Mouse (Mus musculus): ENCODE results near the gene Hist2h2be.
"Not testable (repeated sequence)": the region's sequence is repeated elsewhere in the genome, so short reads cannot be mapped to it uniquely, and the experiment has no call there.

Gene Hist2h2be

DNA sequence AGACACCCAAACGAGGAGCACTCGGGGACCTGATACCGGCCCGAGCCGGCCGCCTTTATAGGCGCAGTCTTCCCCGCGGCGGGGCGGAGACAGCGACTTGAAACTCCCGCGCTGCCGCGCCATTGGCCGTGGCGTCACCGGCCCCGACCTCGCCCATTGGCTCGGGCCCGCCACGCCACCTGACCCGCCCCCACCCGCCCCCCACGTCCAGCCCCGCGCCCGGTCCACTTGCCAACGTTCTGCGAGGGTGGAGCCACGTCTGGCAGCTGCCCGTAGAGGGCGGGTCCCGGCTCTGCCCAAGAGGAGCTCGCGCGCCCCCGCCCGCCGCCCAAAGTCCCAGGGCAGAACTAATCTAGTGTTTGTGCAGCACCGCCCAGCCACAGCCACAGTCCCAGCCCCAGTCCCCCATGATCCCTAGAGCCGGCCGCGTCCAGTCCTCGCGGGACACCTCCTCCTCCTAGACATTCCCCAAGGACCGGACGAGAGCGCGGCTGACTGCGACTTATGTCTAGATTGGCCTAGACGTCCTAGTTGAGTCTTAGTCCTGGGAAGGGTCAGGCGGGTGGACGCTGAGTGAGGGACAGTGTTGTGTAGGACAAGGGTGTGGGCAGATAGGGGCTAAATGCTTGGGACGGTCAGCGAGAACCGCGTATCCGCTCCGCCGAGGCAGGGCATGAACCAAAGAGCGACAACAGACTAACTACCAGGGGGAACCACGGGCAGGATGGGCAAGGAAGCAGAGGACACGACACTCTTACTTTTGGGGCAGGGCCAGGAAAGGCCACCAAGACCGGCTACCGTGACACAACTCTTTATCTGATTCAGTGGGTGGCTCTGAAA is 18.3 kb downstream of the Hist2h2be start, which contains the start of gene Hist2h3c2:
Hist2h3c2 (minus strand) TSS at position 174 of the 840 bp plus-strand sequence.
- DNase-seq, result peak; percentile 42 to 73

- peak; percentile 94 to 97 for DNase-seq
Observed at GRCm38 (mm10) chr3:96239949-96240798, 19.3 kb downstream of the Hist2h2be start, which contains the start of gene Hist2h2aa2. Gene Hist2h2aa2 (minus strand): TSS chr3:96240276.

- DNase-seq, result no peak
Observed at GRCm38 (mm10) chr3:96240799-96241197, 19.9 kb downstream of the Hist2h2be start.

GRCm38 (mm10) chr3:96243921-96244572 is 23.1 kb downstream of the Hist2h2be start:
- DNase-seq, result no peak

GRCm38 (mm10) chr3:96245003-96245886 is 24.3 kb downstream of the Hist2h2be start, which contains the start of gene Hist2h2aa1:
Gene Hist2h2aa1 (plus strand): TSS chr3:96245497.
- peak; percentile 86 to 91 for DNase-seq

GRCm38 (mm10) chr3:96246018-96246417 is 25.1 kb downstream of the Hist2h2be start:
- DNase-seq, result not testable (repeated sequence)

- DNase-seq, result not testable (repeated sequence)
Observed at GRCm38 (mm10) chr3:96246427-96246856, 25.5 kb downstream of the Hist2h2be start, which contains the start of gene Hist2h3c1. Gene Hist2h3c1 (plus strand): TSS chr3:96246685.

- no peak for DNase-seq
Observed at GRCm38 (mm10) chr3:96247356-96248140, 26.6 kb downstream of the Hist2h2be start.

DNA sequence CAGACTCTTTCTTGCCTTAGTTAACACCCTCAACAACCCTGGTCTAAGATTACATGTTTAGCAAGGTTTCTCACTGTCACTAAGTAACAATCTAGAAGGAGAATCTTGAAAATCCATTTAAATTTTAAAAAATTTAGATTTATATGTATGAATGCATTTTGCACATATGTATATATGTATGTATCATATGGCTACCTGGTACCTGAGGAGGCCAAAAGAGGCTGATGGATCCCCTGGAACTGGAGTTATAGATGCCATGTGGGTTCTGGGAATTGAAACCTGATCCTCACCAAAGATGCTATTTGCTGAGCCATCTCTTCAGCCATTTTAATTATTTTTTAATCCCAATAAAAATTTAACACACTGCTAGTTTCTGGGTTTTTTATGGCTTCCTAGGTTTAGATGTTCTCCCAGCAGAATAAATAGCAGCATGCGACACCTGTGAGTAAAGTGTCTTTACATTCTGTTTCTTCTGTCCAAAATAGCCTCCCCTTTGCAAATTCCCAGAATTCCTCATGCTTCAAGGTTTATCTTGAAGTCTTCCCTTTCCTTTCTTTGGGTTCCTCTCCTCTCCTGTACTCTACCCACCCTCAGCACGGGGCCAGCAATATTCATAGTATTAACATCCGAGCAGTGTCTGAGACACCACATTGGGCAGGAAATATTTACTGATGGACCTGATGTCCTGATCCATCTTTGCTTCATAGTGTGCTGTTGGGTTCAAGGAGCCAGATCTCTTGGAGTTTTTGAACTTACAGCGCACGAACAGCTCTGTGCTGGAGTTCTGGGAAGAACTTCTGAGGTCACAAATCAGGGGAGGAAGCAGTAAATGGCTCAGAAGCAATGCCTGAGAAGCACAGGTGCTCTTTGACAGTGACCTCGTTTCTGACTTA is 27.5 kb downstream of the Hist2h2be start:
- no peak for DNase-seq

DNA sequence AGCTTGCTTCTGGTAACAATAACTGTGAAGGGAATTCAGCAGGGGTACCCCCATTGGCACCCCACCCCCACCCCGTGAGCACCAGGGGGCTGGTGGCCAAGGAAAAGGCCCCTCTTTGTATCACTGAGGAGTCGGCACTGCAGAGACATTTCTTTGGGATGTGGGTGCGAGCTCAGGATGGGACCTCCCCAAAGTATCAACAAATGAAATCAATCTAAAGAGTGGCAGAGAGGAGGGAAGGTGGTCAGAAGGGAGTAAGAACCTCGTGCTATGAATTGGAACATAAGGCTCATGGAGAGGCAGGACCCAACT is 28.1 kb downstream of the Hist2h2be start:
- DNase-seq, result no peak

DNA sequence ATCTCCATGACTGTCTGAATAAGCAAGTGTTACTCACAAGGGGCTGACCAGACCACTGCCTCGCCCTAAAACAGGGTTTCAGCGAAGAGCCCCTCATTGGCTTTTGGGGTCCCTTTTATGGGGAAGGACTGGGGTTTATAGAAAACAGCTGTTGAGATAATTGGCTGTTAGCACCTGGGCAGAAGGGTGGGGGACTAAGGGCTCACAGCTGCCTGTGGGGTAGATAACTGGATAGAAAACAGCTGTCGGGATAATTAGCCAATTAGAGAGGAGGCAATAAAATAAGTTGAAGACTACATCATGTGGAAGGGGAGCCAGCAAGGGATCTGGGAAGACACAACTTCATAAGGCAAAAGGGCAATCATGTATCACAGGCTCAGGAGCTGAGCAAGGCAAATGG is 30.0 kb downstream of the Hist2h2be start:
- DNase-seq, result no peak

DNA sequence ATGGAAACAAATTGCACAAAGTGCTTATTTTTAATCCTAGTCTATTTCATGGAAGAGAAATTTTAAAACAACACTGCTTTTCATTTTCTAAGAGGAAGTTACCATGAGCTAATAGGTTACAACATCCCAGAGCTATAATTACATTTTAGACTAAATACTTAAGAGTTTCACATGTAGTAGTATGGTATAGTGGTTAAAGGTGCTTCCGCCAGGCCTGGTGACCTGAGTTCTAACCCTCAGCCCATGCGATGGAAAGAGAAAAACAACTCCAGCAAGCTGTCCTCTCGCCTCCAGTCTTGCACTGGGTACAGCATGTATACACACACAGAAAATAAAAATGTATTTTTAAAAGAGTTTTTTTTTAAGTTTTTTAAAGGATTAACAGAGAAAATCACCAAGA is 30.9 kb downstream of the Hist2h2be start:
- DNase-seq, result no peak

GRCm38 (mm10) chr3:96254683-96255355 is 33.9 kb downstream of the Hist2h2be start:
- peak in 1 of 2 experiments; percentile 43 for DNase-seq

DNA sequence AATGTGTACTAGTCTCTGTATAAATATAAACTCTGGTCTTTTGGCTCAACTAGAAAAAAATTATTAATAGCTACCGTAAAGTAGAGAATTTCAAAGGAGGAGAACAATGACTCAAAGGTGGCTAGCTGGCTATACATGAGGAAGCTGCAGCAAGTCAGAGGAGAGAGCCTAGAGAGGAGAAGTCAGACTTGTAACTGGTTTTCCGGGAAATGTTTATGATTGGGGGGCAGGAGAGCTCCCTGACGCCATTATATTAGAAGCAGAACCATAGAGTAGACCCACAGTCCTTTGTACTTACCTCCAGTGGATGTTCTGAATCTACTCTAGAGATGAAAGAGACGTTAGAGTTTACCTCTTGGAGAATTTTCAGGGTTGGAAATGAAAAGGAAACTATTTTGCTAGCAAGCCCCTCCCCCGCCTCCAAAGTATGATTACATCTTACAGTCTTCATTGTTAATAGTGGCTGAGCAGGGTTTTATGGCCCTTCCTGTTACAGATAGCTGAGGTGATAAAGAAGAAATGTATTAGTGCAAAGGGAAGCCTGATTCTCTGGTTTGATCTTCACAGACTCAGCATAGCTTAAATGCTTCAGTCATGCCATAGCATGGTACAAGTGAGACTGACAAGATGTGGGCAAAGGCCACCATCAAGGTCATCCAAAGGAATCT is 35.1 kb downstream of the Hist2h2be start:
- DNase-seq, result no peak

DNA sequence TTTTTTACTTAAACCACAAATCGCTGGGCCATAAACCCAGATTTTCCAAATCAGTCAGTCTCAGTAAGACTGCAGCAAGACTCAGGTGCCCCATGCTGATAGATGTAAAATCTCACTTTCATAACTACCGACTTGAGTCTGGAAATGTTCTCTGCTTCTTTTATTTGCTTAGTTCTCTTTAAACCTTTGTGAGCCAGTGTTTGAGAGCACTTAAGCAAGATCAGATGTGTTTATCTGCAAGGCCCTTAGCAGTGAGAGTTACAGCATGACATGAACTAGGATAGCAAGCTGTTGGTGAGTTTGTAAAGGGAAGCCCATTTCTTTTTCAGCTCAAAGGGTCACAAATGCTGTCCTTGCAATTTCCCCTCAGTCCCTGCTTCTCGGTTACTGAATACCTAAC is 36.3 kb downstream of the Hist2h2be start:
- DNase-seq, result no peak

GRCm38 (mm10) chr3:96260220-96260619 is 39.3 kb downstream of the Hist2h2be start:
- DNase-seq, result no peak

- DNase-seq, result no peak
Observed at GRCm38 (mm10) chr3:96261623-96262022, 40.7 kb downstream of the Hist2h2be start.

DNA sequence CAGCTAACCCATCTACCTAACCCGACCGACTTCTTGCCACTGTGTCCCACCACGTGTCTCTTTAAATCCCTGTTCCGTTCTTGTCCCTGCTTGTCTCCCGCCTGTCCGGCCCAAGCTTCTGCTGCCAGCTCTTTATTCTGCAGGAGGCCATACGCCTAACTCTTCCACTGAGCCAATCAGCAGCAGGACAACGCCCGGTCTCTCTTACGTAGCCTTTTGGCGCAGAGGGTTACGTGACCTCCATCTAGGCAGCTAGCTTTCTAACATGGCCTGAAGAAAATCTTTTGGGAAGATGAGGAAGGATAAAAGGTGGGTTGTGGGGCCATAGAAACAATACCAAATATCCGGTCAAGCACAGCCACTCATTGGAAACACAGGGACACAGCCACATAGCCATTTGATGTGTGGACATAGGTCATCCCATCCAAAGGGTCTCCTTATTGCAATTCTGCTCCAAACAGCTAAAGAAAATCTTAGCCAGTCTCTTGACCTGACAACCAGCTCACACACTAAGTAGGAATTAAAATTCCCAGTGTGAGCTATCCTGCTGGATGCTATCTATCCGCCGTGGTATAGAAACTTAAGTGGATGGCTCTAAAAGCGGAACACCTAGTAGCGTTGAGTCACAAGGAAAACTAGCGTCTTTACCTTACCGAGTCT is 41.4 kb downstream of the Hist2h2be start:
- peak; percentile 74 to 83 for DNase-seq

All from kidney, postnatal 4 days (tissue).